Mouse (Mus musculus) heart, adult 2 months (tissue): ENCODE results near the gene Ube2ql1.

Source experiments
- EP300 ChIP-seq: fragments of 200-500 bp; IDR thresholded peaks from 2 replicates; pipeline ENCODE4 v1.6.1; 2011; ENCODE audit warnings: low read depth, low read length, control low read depth; ENCODE audit not compliant: insufficient read depth
- POLR2A ChIP-seq: fragments of 200-500 bp; IDR thresholded peaks from 2 replicates; pipeline ENCODE4 v1.6.1; 2011; ENCODE audit warnings: mild to moderate bottlenecking, low read depth, low read length, control low read depth; ENCODE audit not compliant: insufficient read depth

- TF ChIP-seq POLR2A (no peak), EP300 (no peak)
These were observed 38.3 kb downstream of the Ube2ql1 start for GRCm38 (mm10) chr13:69701397-69701796.
